Comparison of ENCODE assay signal across 12 mouse cellular contexts in genomic region chr11:116254627-116255026, GRCm38 (mm10). TPM values are rescaled to one million over a fixed set of nuclear protein-coding genes. Genes with fewer than 3 reads are reported as not detected.
DNase-seq lines count a peak whose midpoint lies in the region; ATAC-seq and TF ChIP-seq lines count a peak whose summit lies in the region.
"Had no signal": no experiment of that assay in that cellular context is flagged by ENCODE, and none has a peak within 500 bp of the region (broad histone marks: within the 10 kb centered on the region; RNA-seq: fewer than 3 reads in every experiment).

No protein-coding gene starts in this region.

- 39% methylated on average over 9 of the region's 9 CpGs for WGBS in liver, embryonic 13.5 days (ENCODE audit: insufficient replicate concordance)
- WGBS in lung, embryonic 14.5 days, result 67% methylated on average over 9 of the region's 9 CpGs
- WGBS in stomach, embryonic 15.5 days, result 65% methylated on average over 9 of the region's 9 CpGs
- WGBS in forebrain, embryonic 12.5 days, result 91% methylated on average over 9 of the region's 9 CpGs

- no peak overlapping the region for H3K4me2 ChIP-seq in liver, embryonic 13.5 days
- no peak overlapping the region for H3K4me2 ChIP-seq in lung, embryonic 14.5 days
- no peak overlapping the region for H3K4me2 ChIP-seq in stomach, embryonic 15.5 days
- no peak overlapping the region for H3K4me2 ChIP-seq in forebrain, embryonic 12.5 days

- H3K36me3 ChIP-seq in liver, embryonic 13.5 days, result peaks cover 97% of the 10 kb centered on the region
- H3K36me3 ChIP-seq in lung, embryonic 14.5 days (ENCODE audit: insufficient read depth), result peaks cover 96% of the 10 kb centered on the region
- peaks cover 68% of the 10 kb centered on the region for H3K36me3 ChIP-seq in stomach, embryonic 15.5 days
- H3K36me3 ChIP-seq in forebrain, embryonic 12.5 days (replicated peaks), result peaks cover 97% of the 10 kb centered on the region

- no peak for TF ChIP-seq CTCF in lung, embryonic 14.5 days (IDR thresholded peaks at IDR 0.05; ENCODE audit: low read depth)

- H3K27ac ChIP-seq in liver, embryonic 13.5 days, result peak overlapping the region; percentile 41; the same call in 1 of the 2 replicates
- no peak overlapping the region; the same call in 1 of the 2 replicates for H3K27ac ChIP-seq in lung, embryonic 14.5 days (ENCODE audit: low read depth)
- peak overlapping the region; percentile 71; the same call in 1 of the 2 replicates for H3K27ac ChIP-seq in stomach, embryonic 15.5 days
- H3K27ac ChIP-seq in forebrain, embryonic 12.5 days, result no peak overlapping the region

- H3K9ac ChIP-seq in liver, embryonic 13.5 days, result no peak overlapping the region
- H3K9ac ChIP-seq in lung, embryonic 14.5 days, result no peak overlapping the region
- H3K9ac ChIP-seq in stomach, embryonic 15.5 days, result no peak overlapping the region
- no peak overlapping the region for H3K9ac ChIP-seq in forebrain, embryonic 12.5 days

- intact Hi-C loops in left cerebral cortex, postnatal 10 days (cut with DNase I), result no loop called here

- no peak for DNase-seq in liver, embryonic 13.5 days
- DNase-seq in liver, result no peak
- DNase-seq in lung, embryonic 14.5 days, result peak; percentile 32
- DNase-seq in left cerebral cortex, postnatal 10 days (ENCODE audit: extremely low spot score in 1 of 2, low spot score in 2 of 2), result no peak
- DNase-seq in gastrocnemius, postnatal 10 days, result no peak
- DNase-seq: right cerebral cortex, postnatal 14 days had no signal

- no peaks in the 10 kb centered on the region for H3K27me3 ChIP-seq in liver, embryonic 13.5 days
- H3K27me3 ChIP-seq in lung, embryonic 14.5 days (ENCODE audit: insufficient read depth, low read length), result no peaks in the 10 kb centered on the region
- no peaks in the 10 kb centered on the region for H3K27me3 ChIP-seq in stomach, embryonic 15.5 days (replicated peaks)
- no peaks in the 10 kb centered on the region for H3K27me3 ChIP-seq in forebrain, embryonic 12.5 days

- H3K4me1 ChIP-seq in liver, embryonic 13.5 days (replicated peaks), result peaks cover 22% of the 10 kb centered on the region
- no peaks in the 10 kb centered on the region for H3K4me1 ChIP-seq in lung, embryonic 14.5 days (ENCODE audit: insufficient read depth)
- H3K4me1 ChIP-seq in stomach, embryonic 15.5 days, result no peaks in the 10 kb centered on the region; the same call in 1 of the 2 replicates
- H3K4me1 ChIP-seq in forebrain, embryonic 12.5 days, result no peaks in the 10 kb centered on the region

- no peak for ATAC-seq in liver, embryonic 13.5 days (ENCODE audit: low read depth)
- peak; percentile 77 to 85 for ATAC-seq in hematopoietic stem cell, adult 5-6 weeks (replicated peaks in 1 of 2; ENCODE audit: insufficient read depth in 1 of 2, low FRiP score in 2 of 2, low TSS enrichment in 1 of 2, low read depth in 1 of 2, poor library complexity in 2 of 2, severe bottlenecking in 2 of 2)
- ATAC-seq in lung, embryonic 14.5 days (ENCODE audit: insufficient read depth), result no peak
- ATAC-seq in stomach, embryonic 15.5 days (ENCODE audit: insufficient read depth, low FRiP score, low read depth), result no peak
- ATAC-seq in forebrain, embryonic 12.5 days (ENCODE audit: low FRiP score), result no peak

- no peaks in the 10 kb centered on the region for H3K9me3 ChIP-seq in liver, embryonic 13.5 days (replicated peaks)
- H3K9me3 ChIP-seq in lung, embryonic 14.5 days (ENCODE audit: low read depth, low read length), result no peaks in the 10 kb centered on the region
- H3K9me3 ChIP-seq in stomach, embryonic 15.5 days, result no peaks in the 10 kb centered on the region
- H3K9me3 ChIP-seq in forebrain, embryonic 12.5 days, result no peaks in the 10 kb centered on the region

- no peak overlapping the region for H3K4me3 ChIP-seq in liver, embryonic 13.5 days (replicated peaks)
- H3K4me3 ChIP-seq in lung, embryonic 14.5 days (ENCODE audit: low read depth, low read length), result no peak overlapping the region
- H3K4me3 ChIP-seq in stomach, embryonic 15.5 days (replicated peaks), result no peak overlapping the region
- H3K4me3 ChIP-seq in forebrain, embryonic 12.5 days (replicated peaks), result no peak overlapping the region

RNA-seq across cellular contexts. Expression of gene Evpl, which starts 16.8 kb away (rescaled TPM):
- polyA plus RNA-seq in liver, embryonic 13.5 days (2015; fragmentation: Nextera tagmentation; extraction: Ambion mirVana), result 0.10 TPM in 2 replicates
- total RNA-seq in hematopoietic stem cell, adult 5-6 weeks (2017), result 2.4 and 2.9 TPM in 2 replicates
- polyA plus RNA-seq in lung, embryonic 14.5 days (2014; fragmentation: Nextera tagmentation; extraction: Ambion mirVana), result 4.4 and 4.8 TPM in 2 replicates
- 9.8 and 17.0 TPM in 2 replicates for polyA plus RNA-seq in stomach, embryonic 15.5 days (2015; fragmentation: Nextera tagmentation; extraction: Ambion mirVana)
- 0.61 and 0.65 TPM in 2 replicates for polyA plus RNA-seq in forebrain, embryonic 12.5 days (2016; fragmentation: Nextera tagmentation; extraction: Ambion mirVana)
- total RNA-seq in left cerebral cortex, postnatal 10 days (2021), result under 1 TPM; 0.77 to 0.97 TPM
- total RNA-seq in gastrocnemius, postnatal 10 days (2021), result under 1 TPM; 0.09 to 0.34 TPM

RNA-seq across cellular contexts. Expression of gene Srp68, which starts 19.4 kb away (rescaled TPM):
- polyA plus RNA-seq in liver, embryonic 13.5 days (2015; fragmentation: Nextera tagmentation; extraction: Ambion mirVana), result 47.6 and 51.6 TPM in 2 replicates
- total RNA-seq in hematopoietic stem cell, adult 5-6 weeks (2017), result 36.5 and 43.6 TPM in 2 replicates
- polyA plus RNA-seq in lung, embryonic 14.5 days (2014; fragmentation: Nextera tagmentation; extraction: Ambion mirVana), result 85.7 and 89.8 TPM in 2 replicates
- 89.5 and 101 TPM in 2 replicates for polyA plus RNA-seq in stomach, embryonic 15.5 days (2015; fragmentation: Nextera tagmentation; extraction: Ambion mirVana)
- 84.8 and 86.5 TPM in 2 replicates for polyA plus RNA-seq in forebrain, embryonic 12.5 days (2016; fragmentation: Nextera tagmentation; extraction: Ambion mirVana)
- 10 to 100 TPM; 52.5 to 56.3 TPM for total RNA-seq in left cerebral cortex, postnatal 10 days (2021)
- total RNA-seq in gastrocnemius, postnatal 10 days (2021), result 10 to 100 TPM; 74.6 to 77.9 TPM

RNA-seq across cellular contexts. Expression of gene Galr2, which starts 26.1 kb away (rescaled TPM):
- polyA plus RNA-seq in liver, embryonic 13.5 days (2015; fragmentation: Nextera tagmentation; extraction: Ambion mirVana), result 0.07 TPM in 1 of 2 replicates, not detected in the other
- 0.31 TPM in 1 of 2 replicates, not detected in the other for total RNA-seq in hematopoietic stem cell, adult 5-6 weeks (2017)
- polyA plus RNA-seq in lung, embryonic 14.5 days (2014; fragmentation: Nextera tagmentation; extraction: Ambion mirVana), result 0.11 TPM in 1 of 2 replicates, not detected in the other
- polyA plus RNA-seq in stomach, embryonic 15.5 days (2015; fragmentation: Nextera tagmentation; extraction: Ambion mirVana), result 0.15 and 0.35 TPM in 2 replicates
- polyA plus RNA-seq in forebrain, embryonic 12.5 days (2016; fragmentation: Nextera tagmentation; extraction: Ambion mirVana), result 0.19 and 0.46 TPM in 2 replicates
- not detected for total RNA-seq in left cerebral cortex, postnatal 10 days (2021)
- under 1 TPM; 0.66 to 0.84 TPM for total RNA-seq in gastrocnemius, postnatal 10 days (2021)
- total RNA-seq: heart, adult 18-20 months; layer of hippocampus, postnatal 10 days; midbrain, postnatal 0 days had no signal

RNA-seq across cellular contexts. Expression of gene Exoc7, which starts 52.4 kb away (rescaled TPM):
- polyA plus RNA-seq in liver, embryonic 13.5 days (2015; fragmentation: Nextera tagmentation; extraction: Ambion mirVana), result 21.3 and 25.1 TPM in 2 replicates
- total RNA-seq in hematopoietic stem cell, adult 5-6 weeks (2017), result 20.4 and 25.8 TPM in 2 replicates
- polyA plus RNA-seq in lung, embryonic 14.5 days (2014; fragmentation: Nextera tagmentation; extraction: Ambion mirVana), result 63.7 and 68.4 TPM in 2 replicates
- polyA plus RNA-seq in stomach, embryonic 15.5 days (2015; fragmentation: Nextera tagmentation; extraction: Ambion mirVana), result 52.3 and 52.9 TPM in 2 replicates
- polyA plus RNA-seq in forebrain, embryonic 12.5 days (2016; fragmentation: Nextera tagmentation; extraction: Ambion mirVana), result 73.3 and 78.8 TPM in 2 replicates
- total RNA-seq in left cerebral cortex, postnatal 10 days (2021), result 10 to 100 TPM; 96.6 to 97.9 TPM
- total RNA-seq in gastrocnemius, postnatal 10 days (2021), result 10 to 100 TPM; 62.7 to 68.3 TPM

RNA-seq across cellular contexts. Expression of gene Acox1, which starts 55.8 kb away (rescaled TPM):
- polyA plus RNA-seq in liver, embryonic 13.5 days (2015; fragmentation: Nextera tagmentation; extraction: Ambion mirVana), result 14.5 and 18.1 TPM in 2 replicates
- 43.2 and 45.2 TPM in 2 replicates for total RNA-seq in hematopoietic stem cell, adult 5-6 weeks (2017)
- 21.4 and 22.1 TPM in 2 replicates for polyA plus RNA-seq in lung, embryonic 14.5 days (2014; fragmentation: Nextera tagmentation; extraction: Ambion mirVana)
- 33.6 and 38.1 TPM in 2 replicates for polyA plus RNA-seq in stomach, embryonic 15.5 days (2015; fragmentation: Nextera tagmentation; extraction: Ambion mirVana)
- polyA plus RNA-seq in forebrain, embryonic 12.5 days (2016; fragmentation: Nextera tagmentation; extraction: Ambion mirVana), result 36.0 and 36.8 TPM in 2 replicates
- 100 to 1,000 TPM; 110 to 118 TPM for total RNA-seq in left cerebral cortex, postnatal 10 days (2021)
- total RNA-seq in gastrocnemius, postnatal 10 days (2021), result 10 to 100 TPM; 39.1 to 41.4 TPM

Comparison
In these comparisons a context has a peak if more than half of its experiments do, and no peak if none do; other contexts are left out.
1. ATAC-seq: peak in hematopoietic stem cell, adult 5-6 weeks (2 of 2); none in liver, embryonic 13.5 days (single experiment), lung, embryonic 14.5 days (single experiment), stomach, embryonic 15.5 days (single experiment) and forebrain, embryonic 12.5 days (single experiment).
2. H3K27ac ChIP-seq: peak in liver, embryonic 13.5 days (single experiment) and stomach, embryonic 15.5 days (single experiment); none in lung, embryonic 14.5 days (single experiment) and forebrain, embryonic 12.5 days (single experiment).